Mouse (Mus musculus) kidney, adult 9 months (tissue): ENCODE measurements around the gene Eefsec.
A peak's percentile ranks its signal among the peaks of the same experiment; 100 is the strongest.

ENCODE experiments used
- DNase-seq: peaks from one replicate; pipeline ENCODE4 v3.0.0; 2022

Gene Eefsec

GRCm38 (mm10) chr6:88255435-88255834, 190.9 kb downstream of the Eefsec start:
- DNase-seq, result no peak

- DNase-seq, result no peak
Measured at GRCm38 (mm10) chr6:88254082-88254481, 192.3 kb downstream of the Eefsec start.

GRCm38 (mm10) chr6:88251798-88252478, 194.4 kb downstream of the Eefsec start:
- DNase-seq, result no peak

- DNase-seq, result no peak
Measured at GRCm38 (mm10) chr6:88251396-88251795, 194.9 kb downstream of the Eefsec start.

- DNase-seq, result no peak
Measured at GRCm38 (mm10) chr6:88249231-88249630, 197.1 kb downstream of the Eefsec start.

GRCm38 (mm10) chr6:88242604-88243003, 203.7 kb downstream of the Eefsec start:
- peak; percentile 67 for DNase-seq

- DNase-seq, result no peak
Measured at GRCm38 (mm10) chr6:88236513-88236912, 209.8 kb downstream of the Eefsec start.

- no peak for DNase-seq
Measured at GRCm38 (mm10) chr6:88235983-88236382, 210.4 kb downstream of the Eefsec start.

GRCm38 (mm10) chr6:88235461-88235860, 210.9 kb downstream of the Eefsec start:
- DNase-seq, result no peak

- DNase-seq, result peak; percentile 55
Measured at GRCm38 (mm10) chr6:88233996-88234395, 212.3 kb downstream of the Eefsec start.

GRCm38 (mm10) chr6:88232221-88232620, 214.1 kb downstream of the Eefsec start:
- DNase-seq, result no peak

GRCm38 (mm10) chr6:88231821-88232220, 214.5 kb downstream of the Eefsec start:
- DNase-seq, result no peak

GRCm38 (mm10) chr6:88229221-88229620, 217.1 kb downstream of the Eefsec start:
- DNase-seq, result no peak

- DNase-seq, result no peak
Measured at GRCm38 (mm10) chr6:88227537-88227936, 218.8 kb downstream of the Eefsec start.

GRCm38 (mm10) chr6:88226570-88226994, 219.8 kb downstream of the Eefsec start:
- DNase-seq, result no peak

- no peak for DNase-seq
Measured at GRCm38 (mm10) chr6:88221968-88222367, 224.4 kb downstream of the Eefsec start, which contains the start of gene Dnajb8. TSS of gene Dnajb8 (plus strand) at chr6:88222268.

- DNase-seq, result no peak
Measured at GRCm38 (mm10) chr6:88219094-88219493, 227.2 kb downstream of the Eefsec start.

- DNase-seq, result no peak
Measured at GRCm38 (mm10) chr6:88216199-88216598, 230.1 kb downstream of the Eefsec start.

- no peak for DNase-seq
Measured at GRCm38 (mm10) chr6:88215797-88216196, 230.5 kb downstream of the Eefsec start.

GRCm38 (mm10) chr6:88210182-88210581, 236.2 kb downstream of the Eefsec start:
- DNase-seq, result no peak

GRCm38 (mm10) chr6:88209453-88209852, 236.9 kb downstream of the Eefsec start:
- DNase-seq, result no peak

- no peak for DNase-seq
Measured at GRCm38 (mm10) chr6:88208321-88208720, 238.0 kb downstream of the Eefsec start.

- DNase-seq, result no peak
Measured at GRCm38 (mm10) chr6:88207403-88208033, 238.8 kb downstream of the Eefsec start.
